Mouse (Mus musculus): Measurements from ENCODE around the gene Mgat1.
"Not testable (repeated sequence)": the region's sequence is repeated elsewhere in the genome, so short reads cannot be mapped to it uniquely, and the experiment has no call there.

The Mgat1 gene

DNA sequence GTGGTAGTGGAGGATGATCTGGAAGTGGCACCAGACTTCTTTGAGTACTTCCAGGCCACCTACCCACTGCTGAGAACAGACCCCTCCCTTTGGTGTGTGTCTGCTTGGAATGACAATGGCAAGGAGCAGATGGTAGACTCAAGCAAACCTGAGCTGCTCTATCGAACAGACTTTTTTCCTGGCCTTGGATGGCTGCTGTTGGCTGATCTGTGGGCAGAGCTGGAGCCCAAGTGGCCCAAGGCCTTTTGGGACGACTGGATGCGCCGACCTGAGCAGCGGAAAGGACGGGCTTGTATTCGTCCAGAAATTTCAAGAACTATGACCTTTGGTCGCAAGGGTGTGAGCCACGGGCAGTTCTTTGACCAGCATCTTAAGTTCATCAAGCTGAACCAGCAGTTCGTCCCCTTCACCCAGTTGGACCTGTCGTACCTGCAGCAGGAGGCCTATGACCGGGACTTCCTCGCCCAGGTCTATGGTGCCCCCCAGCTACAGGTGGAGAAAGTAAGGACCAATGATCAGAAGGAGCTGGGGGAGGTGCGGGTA lies 17.4 kb downstream of the Mgat1 start:
- in situ Hi-C loops (cut with MboI): no loop called here

DNA sequence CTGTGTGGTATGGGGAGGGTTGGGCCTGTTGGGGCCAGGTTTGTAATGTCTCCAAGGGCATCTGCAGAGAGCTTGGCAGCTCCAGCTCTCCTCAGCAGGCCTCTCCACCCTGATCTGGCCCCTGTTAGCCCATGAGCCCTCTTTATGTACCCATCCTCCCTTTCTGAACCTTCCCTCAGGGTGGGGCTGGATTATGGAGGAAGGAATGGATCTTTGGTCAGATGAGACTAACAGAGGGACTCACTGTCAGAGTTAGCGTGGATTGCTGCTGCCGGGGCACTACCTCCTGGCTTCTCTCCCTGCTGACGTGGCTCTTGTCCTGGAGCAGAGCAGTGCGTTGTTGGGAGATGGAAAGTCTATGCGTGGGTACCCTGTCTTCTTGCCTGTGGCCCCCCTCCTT lies 18.3 kb downstream of the Mgat1 start:
- in situ Hi-C loops (cut with MboI): no loop called here

DNA sequence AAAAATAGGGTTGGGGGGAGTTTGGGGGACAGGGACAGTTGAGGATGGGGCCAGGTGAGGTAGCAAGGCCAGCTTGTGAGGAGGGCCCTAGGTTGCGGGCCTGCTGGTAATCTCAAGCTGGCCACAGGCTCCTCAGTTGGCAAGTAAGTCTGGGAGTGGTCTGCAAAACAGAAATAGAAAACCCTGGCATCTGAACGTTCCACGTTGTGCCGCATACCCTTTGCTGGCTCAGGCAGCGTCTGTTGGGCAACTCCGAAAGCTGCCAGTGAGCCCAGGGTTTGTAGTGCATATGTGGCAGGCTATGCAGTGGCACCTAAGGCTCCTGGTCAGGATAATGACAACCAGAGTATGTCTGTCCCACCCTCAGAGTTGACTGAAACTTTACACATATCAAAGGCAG lies 19.2 kb downstream of the Mgat1 start:
- in situ Hi-C loops (cut with MboI): no loop called here

DNA sequence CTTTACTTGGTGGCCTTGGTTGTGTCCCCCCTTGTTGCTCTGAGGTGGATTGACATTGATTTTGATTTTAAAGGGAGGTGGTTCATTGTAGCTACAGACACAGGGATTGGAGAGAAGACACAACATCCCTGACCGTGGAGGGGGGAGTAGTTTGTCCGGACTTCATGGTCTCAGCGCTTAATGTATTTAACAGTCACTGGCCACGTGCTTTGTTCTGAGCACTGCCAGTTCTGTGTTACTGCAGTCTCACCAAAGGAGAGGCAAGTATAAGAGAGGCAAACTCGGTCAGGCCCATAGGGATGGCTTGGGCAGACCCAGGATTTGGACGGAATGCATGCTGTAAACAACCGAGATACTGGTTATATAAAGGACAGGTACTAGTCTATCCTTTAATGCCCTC lies 20.1 kb downstream of the Mgat1 start:
- in situ Hi-C loops (cut with MboI): no loop called here

DNA sequence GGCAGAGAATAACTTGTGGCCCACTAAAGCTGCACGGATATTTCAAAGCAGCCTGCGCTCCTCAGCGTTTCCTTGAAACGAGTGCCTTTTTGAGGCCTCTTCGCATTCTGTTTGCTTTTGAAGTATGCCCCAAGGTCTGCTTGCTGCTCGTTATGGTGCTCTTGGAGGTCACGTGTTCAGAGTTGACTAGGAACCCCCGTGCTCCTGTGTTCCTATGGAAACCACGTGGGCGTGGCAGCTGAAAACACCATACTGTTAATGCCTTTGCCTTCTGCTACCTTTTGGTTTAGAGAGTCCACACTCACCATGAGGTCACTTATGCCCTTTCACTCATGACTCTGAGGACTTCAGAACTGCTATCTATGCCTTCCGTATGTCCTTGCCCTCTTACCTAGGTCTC lies 20.6 kb downstream of the Mgat1 start:
- in situ Hi-C loops (cut with MboI): no loop called here

DNA sequence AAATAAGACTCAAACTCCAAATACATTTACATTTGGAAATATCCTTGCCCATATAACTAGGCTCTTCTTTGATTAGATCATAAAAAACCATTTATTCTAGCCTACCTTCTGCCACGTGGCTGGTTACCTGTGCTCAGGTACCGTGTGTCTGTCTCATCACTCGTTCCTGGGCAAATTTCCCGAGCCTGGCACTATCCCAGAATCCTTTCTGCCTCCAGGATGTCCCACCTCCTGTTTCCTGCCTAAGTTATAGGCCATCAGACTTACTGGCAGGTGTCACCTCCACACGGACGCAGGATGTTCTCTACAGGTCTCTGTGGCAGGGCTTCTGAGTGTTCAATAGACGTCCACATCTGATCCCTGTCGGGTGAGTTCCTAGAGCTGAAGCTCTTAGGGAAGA lies 21.1 kb downstream of the Mgat1 start:
- in situ Hi-C loops (cut with MboI): no loop called here

DNA sequence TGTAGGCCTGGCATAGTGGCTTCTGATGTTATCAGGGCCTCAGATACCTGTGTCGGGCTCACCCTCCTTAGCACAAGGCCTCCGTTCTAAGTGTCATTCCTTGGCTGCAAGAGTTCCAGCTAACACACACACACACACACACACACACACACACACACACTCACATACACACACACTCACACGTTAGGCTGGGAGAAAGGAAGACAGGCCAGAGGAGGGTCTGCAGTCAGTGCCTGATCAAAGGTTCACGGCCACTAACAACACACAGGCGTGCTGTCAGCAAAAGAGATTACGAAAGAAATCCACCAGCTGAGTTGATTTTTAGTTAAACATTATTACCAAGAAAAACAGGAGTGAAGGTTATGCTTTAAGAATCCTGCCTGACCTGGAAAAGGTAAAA lies 22.7 kb downstream of the Mgat1 start:
- in situ Hi-C loops (cut with MboI): no loop called here

DNA sequence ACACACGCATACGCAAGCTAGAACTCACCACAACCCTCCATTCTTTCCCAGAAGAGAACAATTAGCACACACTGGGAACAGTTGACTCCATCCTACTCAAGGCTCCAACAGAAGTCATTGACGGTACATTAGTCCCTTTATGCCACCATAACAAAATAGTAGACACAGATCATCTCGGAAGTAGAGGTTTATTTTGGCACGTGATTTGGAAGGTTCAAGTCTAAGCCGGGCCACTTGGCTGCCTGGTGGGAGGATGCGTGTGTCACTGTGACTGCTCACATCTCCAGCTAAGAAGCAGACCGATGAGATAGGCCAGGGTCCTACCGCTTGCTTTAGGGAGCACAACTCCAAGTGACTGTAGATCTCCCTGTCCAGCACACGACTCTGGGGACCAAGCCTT lies 23.3 kb downstream of the Mgat1 start:
- in situ Hi-C loops (cut with MboI): no loop called here

DNA sequence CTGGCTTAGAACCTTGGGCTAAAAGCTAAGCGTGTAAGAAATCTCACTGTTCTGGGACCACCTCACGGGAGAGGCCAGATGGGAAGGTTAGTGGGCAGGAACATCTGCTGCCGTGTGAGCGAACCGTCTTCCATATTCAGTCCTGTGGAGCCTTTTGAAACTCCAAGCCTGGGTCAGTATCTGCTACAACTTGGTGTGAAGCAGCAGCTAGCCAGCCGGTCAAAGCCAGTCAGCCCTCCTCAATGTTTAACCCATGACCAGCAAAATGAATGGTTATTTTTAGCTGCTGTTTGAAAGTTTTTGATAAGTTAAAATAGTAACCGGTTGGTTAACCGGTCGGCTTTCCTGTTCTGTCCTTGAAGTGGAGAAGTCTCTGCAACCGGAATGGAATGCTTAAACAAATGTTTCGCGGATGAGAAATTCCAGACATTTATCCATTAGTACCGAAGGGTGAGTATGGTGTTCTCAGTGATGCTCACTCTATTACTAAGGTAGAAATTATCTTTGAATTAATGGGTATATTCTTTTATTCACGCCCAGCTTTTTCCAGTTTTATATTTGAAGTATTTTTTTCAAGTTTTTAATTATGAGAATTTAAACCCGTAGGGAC lies 24.1 kb downstream of the Mgat1 start:
- in situ Hi-C loops (cut with MboI): no loop called here

DNA sequence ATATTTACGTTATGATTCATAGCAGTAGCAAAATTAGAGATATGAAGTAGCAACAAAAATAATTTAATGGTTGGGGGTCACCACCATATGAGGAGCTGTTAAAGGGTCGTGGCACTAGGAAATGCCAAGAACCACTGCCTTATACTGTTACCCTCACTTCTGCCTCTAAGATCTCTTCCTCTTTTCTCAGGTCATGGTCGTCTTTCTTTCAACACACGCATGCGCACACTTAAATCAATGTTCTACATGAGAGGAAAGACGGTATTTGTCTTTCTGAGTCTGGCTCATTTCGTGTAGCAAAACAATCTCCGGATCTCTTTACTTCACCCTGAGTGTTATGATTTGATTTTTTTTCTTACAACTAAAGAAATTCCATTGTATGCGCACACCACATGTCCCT lies 25.8 kb downstream of the Mgat1 start:
- in situ Hi-C loops (cut with MboI): no loop called here

DNA sequence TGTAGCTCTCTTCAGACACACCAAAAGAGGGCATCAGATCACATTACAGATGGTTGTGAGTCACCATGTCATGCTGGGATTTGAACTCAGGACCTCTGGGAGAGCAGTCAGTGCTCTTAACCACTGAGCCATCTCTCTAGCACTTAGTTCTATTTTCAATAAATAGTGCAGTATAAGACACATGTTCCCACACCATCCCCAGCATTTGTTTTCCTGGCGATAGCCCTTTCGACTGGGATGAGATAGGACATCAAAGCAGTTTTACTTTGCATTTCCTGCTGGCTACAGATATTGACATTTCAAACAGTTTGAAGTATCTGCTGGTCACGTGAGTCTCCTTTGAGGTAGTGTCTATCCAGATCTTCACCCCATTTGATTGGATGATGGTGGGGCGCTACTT lies 26.4 kb downstream of the Mgat1 start:
- in situ Hi-C loops (cut with MboI): no loop called here

DNA sequence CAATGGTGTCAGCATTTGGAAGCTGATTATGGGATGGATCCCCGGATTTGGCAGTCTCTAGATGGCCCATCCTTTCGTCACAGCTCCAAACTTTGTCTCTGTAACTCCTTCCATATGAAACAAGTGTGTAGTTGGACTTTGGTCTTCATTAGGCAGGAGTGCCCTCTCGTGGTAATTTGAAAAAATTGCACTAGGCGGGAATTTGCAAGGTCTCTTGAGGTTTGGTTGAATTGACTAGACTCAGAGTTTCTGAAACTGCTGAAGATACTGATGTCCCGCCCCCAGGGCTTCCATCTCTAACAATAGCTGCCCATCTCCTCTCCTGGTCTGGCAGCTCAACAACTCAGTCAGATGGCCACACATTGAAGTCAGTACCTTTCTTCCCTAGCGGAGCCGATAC lies 27.3 kb downstream of the Mgat1 start:
- in situ Hi-C loops (cut with MboI): no loop called here

DNA sequence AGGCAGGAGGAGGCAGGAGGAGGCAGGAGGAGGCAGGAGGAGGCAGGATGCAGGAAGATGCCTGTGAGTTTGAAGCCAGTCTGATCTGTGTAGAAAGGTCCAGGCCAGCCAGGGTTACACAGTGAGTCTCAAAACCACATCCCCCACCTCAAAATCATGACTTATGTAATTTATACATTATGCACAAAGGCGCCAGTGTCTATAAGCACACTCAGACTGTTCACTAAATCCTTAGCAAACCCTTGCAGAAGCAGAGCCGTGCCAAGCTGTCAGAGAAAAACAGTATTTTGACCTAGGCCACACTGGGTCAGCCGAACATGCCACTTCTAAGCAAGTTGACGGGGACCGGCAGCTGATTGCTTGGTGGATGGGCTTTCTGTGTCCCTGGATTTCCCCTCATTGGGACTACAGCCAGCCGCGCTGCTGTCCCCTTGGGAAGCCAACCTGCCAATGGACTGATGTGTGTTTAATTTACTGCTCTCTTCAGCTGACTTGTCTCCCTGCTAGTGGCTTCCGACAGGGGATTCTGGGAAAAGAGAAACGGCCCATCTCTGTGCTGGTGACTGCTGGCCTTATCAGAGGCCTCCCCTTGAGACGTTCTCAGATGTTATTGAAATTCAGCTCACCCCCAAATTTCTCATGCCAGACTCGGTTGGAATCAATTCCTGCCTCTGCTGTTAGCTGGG lies 30.0 kb downstream of the Mgat1 start:
- in situ Hi-C loops (cut with MboI): no loop called here

DNA sequence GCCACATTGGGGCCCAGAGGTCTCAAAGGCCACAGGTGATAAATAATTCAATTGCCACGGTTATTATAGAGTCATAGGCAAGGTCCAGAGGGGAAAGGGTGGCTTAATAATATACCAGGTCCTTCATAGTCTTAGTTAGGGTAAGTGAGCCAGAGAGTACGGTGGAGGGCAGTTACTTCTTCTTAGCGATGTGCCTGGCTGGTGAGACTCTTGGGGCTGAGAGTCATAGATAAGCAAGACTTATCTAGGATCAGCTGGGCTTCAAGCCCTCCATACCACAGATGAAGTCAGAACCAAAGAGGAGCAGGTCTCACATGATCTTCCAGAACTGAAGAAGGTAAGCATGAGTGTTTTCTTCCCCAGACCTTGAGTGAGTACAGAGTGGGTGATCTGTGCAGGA lies 34.2 kb downstream of the Mgat1 start, which contains the start of gene Olfr1393:
TSS of gene Olfr1393 (plus strand) at position 83 of the 400 bp plus-strand sequence.
- in situ Hi-C loops (cut with MboI): no loop called here

DNA sequence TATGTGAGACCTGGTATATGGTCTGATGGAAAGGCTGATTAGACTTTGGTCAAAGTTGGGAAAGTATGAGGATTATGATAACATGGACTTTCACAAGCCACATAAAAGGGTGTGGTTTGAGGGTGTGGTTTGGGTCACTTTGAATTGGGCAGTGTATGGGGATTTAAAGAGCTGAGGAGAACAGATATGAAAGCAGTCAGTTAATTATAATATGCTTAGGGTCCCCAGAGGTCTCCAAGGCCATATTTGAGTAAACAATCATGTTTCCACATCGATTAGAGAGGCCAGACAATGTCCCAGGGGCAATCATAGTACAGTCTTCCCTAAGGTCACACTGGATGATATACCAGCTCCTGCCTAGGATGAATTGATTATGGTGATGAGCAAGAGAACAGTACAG lies 41.0 kb downstream of the Mgat1 start, which contains the start of gene Olfr1392:
TSS of gene Olfr1392 (plus strand) at position 301 of the 400 bp plus-strand sequence.
- in situ Hi-C loops (cut with MboI): not testable (repeated sequence)

DNA sequence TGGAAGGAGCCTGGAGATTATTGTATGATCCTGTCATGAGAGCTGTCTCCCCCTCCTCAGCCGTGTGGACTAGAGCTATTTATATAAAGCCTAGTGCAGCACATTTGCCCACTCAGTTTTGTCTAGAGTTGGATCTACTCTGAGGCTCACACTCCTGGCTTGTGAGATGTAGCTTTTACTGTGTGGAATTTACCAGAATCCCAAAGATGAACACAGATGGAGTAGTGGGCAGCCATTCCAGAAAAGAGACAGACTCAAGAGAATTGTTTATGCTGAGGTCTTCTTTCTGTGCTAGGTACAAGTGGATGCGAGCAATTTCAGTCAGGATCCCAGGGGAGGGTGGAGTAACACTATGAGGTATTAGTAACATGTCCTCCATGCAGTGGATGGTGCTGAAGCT lies 43.3 kb downstream of the Mgat1 start:
- in situ Hi-C loops (cut with MboI): no loop called here

DNA sequence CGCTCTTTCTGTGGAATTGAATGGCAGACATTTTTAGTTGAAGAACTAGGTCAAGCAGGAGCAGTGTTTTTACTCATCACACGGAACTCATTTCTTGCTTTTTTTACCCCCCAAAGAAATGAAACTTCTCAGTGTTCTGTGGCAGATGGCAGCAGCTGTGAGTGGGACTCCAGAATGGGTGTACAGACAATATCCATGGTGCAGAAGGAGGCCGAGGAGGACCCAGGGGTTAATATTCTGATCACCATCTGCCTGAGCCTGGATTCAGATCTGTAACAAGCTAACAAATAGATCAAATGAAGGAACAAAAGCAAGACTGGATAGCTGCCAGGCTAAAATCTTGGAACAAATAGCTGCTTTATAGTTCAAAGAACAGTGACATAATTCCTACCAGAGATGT lies 48.8 kb downstream of the Mgat1 start:
- in situ Hi-C loops (cut with MboI): no loop called here

DNA sequence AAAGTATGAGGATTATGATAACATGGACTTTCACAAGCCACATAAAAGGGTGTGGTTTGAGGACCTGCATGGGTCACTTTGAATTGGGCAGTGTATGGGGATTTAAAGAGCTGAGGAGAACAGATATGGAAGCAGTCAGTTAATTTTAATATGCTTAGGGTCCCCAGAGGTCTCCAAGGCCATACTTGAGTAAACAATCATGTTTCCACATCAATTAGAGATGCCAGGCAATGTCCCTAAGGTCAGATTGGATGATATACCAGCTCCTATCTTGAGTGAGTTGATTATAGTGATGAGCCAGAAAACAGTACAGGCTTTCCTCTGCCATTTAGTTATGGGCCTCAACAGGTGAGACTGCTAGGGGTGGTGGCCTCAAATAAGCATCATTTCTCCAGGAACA lies 60.5 kb downstream of the Mgat1 start, which contains the start of gene Olfr10:
TSS of gene Olfr10 (plus strand) at position 301 of the 400 bp plus-strand sequence.
- in situ Hi-C loops (cut with MboI): no loop called here

DNA sequence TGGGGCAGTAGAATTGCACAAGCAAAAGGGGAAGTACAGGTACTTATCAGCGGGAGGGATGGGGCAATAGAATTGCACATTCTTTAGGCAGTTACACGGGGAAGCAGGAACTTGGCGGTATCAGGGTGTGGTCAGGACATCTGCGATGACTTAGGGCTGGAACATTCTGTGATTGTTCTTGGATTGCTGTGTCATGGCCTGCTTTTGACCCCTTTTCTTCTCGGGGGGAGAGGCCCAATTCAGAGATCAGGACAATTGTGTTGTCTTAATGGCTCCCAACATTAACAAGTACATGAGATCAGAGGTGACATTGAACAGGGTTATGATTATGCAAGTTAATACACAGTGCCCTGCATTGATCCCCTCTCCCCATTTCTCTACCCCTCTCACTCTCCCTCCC lies 64.6 kb downstream of the Mgat1 start:
- in situ Hi-C loops (cut with MboI): not testable (repeated sequence)
